8 mouse cellular contexts compared by ENCODE assay signal in the genomic region with DNA sequence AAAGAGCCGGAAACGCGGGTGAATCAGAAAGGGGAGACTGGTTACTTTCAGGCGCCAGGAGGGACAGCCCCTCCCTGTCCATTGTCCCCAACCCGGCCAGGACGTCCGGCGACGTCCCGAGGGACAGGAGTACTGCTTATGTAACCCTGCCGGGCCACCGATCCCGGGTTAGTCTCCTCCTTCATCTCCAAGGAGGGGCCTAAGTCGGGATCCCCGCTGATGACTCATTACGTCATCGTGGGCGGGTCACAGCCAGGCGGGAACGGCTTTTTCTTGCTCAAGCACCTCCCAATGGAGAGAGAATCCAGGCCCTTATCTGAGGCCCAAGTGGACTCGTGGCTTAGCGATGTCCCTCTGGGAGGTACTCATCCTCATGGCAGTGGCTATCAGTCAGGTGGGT. TPM values are rescaled to one million over a fixed set of nuclear protein-coding genes. Genes with fewer than 3 reads are reported as not detected.
DNase-seq lines count a peak whose midpoint lies in the region; ATAC-seq and TF ChIP-seq lines count a peak whose summit lies in the region.

No protein-coding gene starts in this region.

- TF ChIP-seq CTCF in kidney, postnatal 0 days (IDR thresholded peaks at IDR 0.05; ENCODE audit: low read depth), result no peak

- H3K27me3 ChIP-seq in erythroblast, embryonic 14.5 days (ENCODE audit: control insufficient read depth), result peaks cover 61% of the 10 kb centered on the region
- H3K27me3 ChIP-seq in heart, embryonic 12.5 days (replicated peaks), result no peaks in the 10 kb centered on the region
- no peaks in the 10 kb centered on the region for H3K27me3 ChIP-seq in kidney, postnatal 0 days (ENCODE audit: insufficient read depth, low read length)
- H3K27me3 ChIP-seq in liver, embryonic 13.5 days, result peaks cover 38% of the 10 kb centered on the region

- H3K4me1 ChIP-seq in erythroblast, embryonic 14.5 days (ENCODE audit: control insufficient read depth), result peaks cover 31% of the 10 kb centered on the region
- peaks cover 48% of the 10 kb centered on the region for H3K4me1 ChIP-seq in heart, embryonic 12.5 days (replicated peaks)
- peaks cover 5% of the 10 kb centered on the region; the same call in 1 of the 2 replicates for H3K4me1 ChIP-seq in kidney, postnatal 0 days (replicated peaks; ENCODE audit: insufficient read depth, low read length)
- peaks cover 36% of the 10 kb centered on the region for H3K4me1 ChIP-seq in liver, embryonic 13.5 days (replicated peaks)

- peaks cover 6% of the 10 kb centered on the region for H3K9me3 ChIP-seq in erythroblast, embryonic 14.5 days (ENCODE audit: control insufficient read depth, low read length)
- peaks cover 3% of the 10 kb centered on the region; the same call in 1 of the 2 replicates for H3K9me3 ChIP-seq in heart, embryonic 12.5 days (replicated peaks)
- no peaks in the 10 kb centered on the region for H3K9me3 ChIP-seq in kidney, postnatal 0 days (replicated peaks; ENCODE audit: low read length)
- 0 out of 2 replicates have a peak, but pooled peaks cover 3% of the 10 kb centered on the region for H3K9me3 ChIP-seq in liver, embryonic 13.5 days (replicated peaks)

- H3K4me3 ChIP-seq in erythroblast, embryonic 14.5 days (replicated peaks), result peak overlapping the region; percentile 62
- peak overlapping the region; percentile 41 for H3K4me3 ChIP-seq in heart, embryonic 12.5 days
- peak overlapping the region; percentile 27 for H3K4me3 ChIP-seq in kidney, postnatal 0 days (replicated peaks; ENCODE audit: low read depth, low read length)
- peak overlapping the region; percentile 45 for H3K4me3 ChIP-seq in liver, embryonic 13.5 days (replicated peaks)

- ATAC-seq in heart, embryonic 12.5 days (ENCODE audit: insufficient number of reproducible peaks, low FRiP score), result peak; percentile 87
- ATAC-seq in kidney, postnatal 0 days (replicated peaks; ENCODE audit: low FRiP score, low read depth), result peak; percentile 80
- peak; percentile 71 for ATAC-seq in liver, embryonic 13.5 days (ENCODE audit: low read depth)

- peak overlapping the region; percentile 63 for H3K9ac ChIP-seq in heart, embryonic 12.5 days
- H3K9ac ChIP-seq in kidney, postnatal 0 days (ENCODE audit: low read depth, low read length), result 0 out of 2 replicates have a peak overlapping the region, but pooled peaks have one; percentile 43
- H3K9ac ChIP-seq in liver, embryonic 13.5 days, result peak overlapping the region; percentile 38

- H3K27ac ChIP-seq in heart, embryonic 12.5 days (ENCODE audit: poor library complexity, severe bottlenecking), result peak overlapping the region; percentile 93
- peak overlapping the region; percentile 91 for H3K27ac ChIP-seq in kidney, postnatal 0 days
- peak overlapping the region; percentile 50; the same call in 1 of the 2 replicates for H3K27ac ChIP-seq in liver, embryonic 13.5 days

- WGBS in heart, embryonic 12.5 days, result 0% methylated on average over 22 of the region's 22 CpGs
- WGBS in kidney, postnatal 0 days, result under 1% methylated on average over 22 of the region's 22 CpGs
- 1% methylated on average over 22 of the region's 22 CpGs for WGBS in liver, embryonic 13.5 days (ENCODE audit: insufficient replicate concordance)

- peak; percentile 88 for DNase-seq in 416B (ENCODE audit: low read depth)
- peak; percentile 96 for DNase-seq in brain, adult 2 months (ENCODE audit: low read depth, low spot score)
- peak; percentile 93 for DNase-seq in kidney, postnatal 0 days (ENCODE audit: low spot score)
- DNase-seq in liver, embryonic 13.5 days, result peak; percentile 76
- DNase-seq in neural tube, embryonic 10.5 days (ENCODE audit: extremely low spot score, low spot score), result peak; percentile 85
- peak; percentile 74 for DNase-seq in testis, postnatal 14 days (ENCODE audit: low spot score)

- peak overlapping the region; percentile 81 for H3K4me2 ChIP-seq in heart, embryonic 12.5 days
- peak overlapping the region; percentile 50 for H3K4me2 ChIP-seq in kidney, postnatal 0 days (ENCODE audit: low read length)
- H3K4me2 ChIP-seq in liver, embryonic 13.5 days, result peak overlapping the region; percentile 74

- no peaks in the 10 kb centered on the region for H3K36me3 ChIP-seq in erythroblast, embryonic 14.5 days (ENCODE audit: control insufficient read depth)
- no peaks in the 10 kb centered on the region for H3K36me3 ChIP-seq in heart, embryonic 12.5 days
- H3K36me3 ChIP-seq in kidney, postnatal 0 days (ENCODE audit: insufficient read depth, low read length), result no peaks in the 10 kb centered on the region
- no peaks in the 10 kb centered on the region for H3K36me3 ChIP-seq in liver, embryonic 13.5 days

RNA-seq across cellular contexts. Expression of a gene that starts 17.3 kb away (rescaled TPM):
- polyA plus RNA-seq in erythroblast, embryonic 14.5 days (2012), result 7.8 and 8.8 TPM in 2 replicates
- 0.37 and 0.55 TPM in 2 replicates for polyA plus RNA-seq in heart, embryonic 12.5 days (2016; fragmentation: Nextera tagmentation; extraction: Ambion mirVana)
- 0.11 TPM in 2 replicates for polyA plus RNA-seq in kidney, postnatal 0 days (2015; fragmentation: Nextera tagmentation; extraction: Ambion mirVana)
- polyA plus RNA-seq in liver, embryonic 13.5 days (2015; fragmentation: Nextera tagmentation; extraction: Ambion mirVana), result 0.03 TPM in 1 of 2 replicates, not detected in the other

RNA-seq across cellular contexts. Expression of a gene that starts 17.4 kb away (rescaled TPM):
- polyA plus RNA-seq in erythroblast, embryonic 14.5 days (2012), result 3.4 and 3.6 TPM in 2 replicates
- polyA plus RNA-seq in heart, embryonic 12.5 days (2016; fragmentation: Nextera tagmentation; extraction: Ambion mirVana), result 59.2 and 66.0 TPM in 2 replicates
- 68.4 and 68.8 TPM in 2 replicates for polyA plus RNA-seq in kidney, postnatal 0 days (2015; fragmentation: Nextera tagmentation; extraction: Ambion mirVana)
- polyA plus RNA-seq in liver, embryonic 13.5 days (2015; fragmentation: Nextera tagmentation; extraction: Ambion mirVana), result 19.1 and 21.0 TPM in 2 replicates

RNA-seq across cellular contexts. Expression of a gene that starts 32.2 kb away (rescaled TPM):
- 0.70 and 0.83 TPM in 2 replicates for polyA plus RNA-seq in erythroblast, embryonic 14.5 days (2012)
- 17.6 and 18.4 TPM in 2 replicates for polyA plus RNA-seq in heart, embryonic 12.5 days (2016; fragmentation: Nextera tagmentation; extraction: Ambion mirVana)
- 16.7 and 17.7 TPM in 2 replicates for polyA plus RNA-seq in kidney, postnatal 0 days (2015; fragmentation: Nextera tagmentation; extraction: Ambion mirVana)
- 15.0 and 16.3 TPM in 2 replicates for polyA plus RNA-seq in liver, embryonic 13.5 days (2015; fragmentation: Nextera tagmentation; extraction: Ambion mirVana)

RNA-seq across cellular contexts. Expression of a gene that starts 32.4 kb away (rescaled TPM):
- polyA plus RNA-seq in erythroblast, embryonic 14.5 days (2012), result 0.96 and 1.0 TPM in 2 replicates
- polyA plus RNA-seq in heart, embryonic 12.5 days (2016; fragmentation: Nextera tagmentation; extraction: Ambion mirVana), result 17.5 and 19.4 TPM in 2 replicates
- 3.0 and 4.0 TPM in 2 replicates for polyA plus RNA-seq in kidney, postnatal 0 days (2015; fragmentation: Nextera tagmentation; extraction: Ambion mirVana)
- polyA plus RNA-seq in liver, embryonic 13.5 days (2015; fragmentation: Nextera tagmentation; extraction: Ambion mirVana), result 1.1 and 1.2 TPM in 2 replicates

RNA-seq across cellular contexts. Expression of a gene that starts 44.7 kb away (rescaled TPM):
- 0.29 and 0.44 TPM in 2 replicates for polyA plus RNA-seq in erythroblast, embryonic 14.5 days (2012)
- 23.6 and 26.7 TPM in 2 replicates for polyA plus RNA-seq in heart, embryonic 12.5 days (2016; fragmentation: Nextera tagmentation; extraction: Ambion mirVana)
- polyA plus RNA-seq in kidney, postnatal 0 days (2015; fragmentation: Nextera tagmentation; extraction: Ambion mirVana), result 7.3 and 7.4 TPM in 2 replicates
- polyA plus RNA-seq in liver, embryonic 13.5 days (2015; fragmentation: Nextera tagmentation; extraction: Ambion mirVana), result 4.0 and 4.1 TPM in 2 replicates

Comparison
In these comparisons a context has a peak if more than half of its experiments do, and no peak if none do; other contexts are left out.
1. Peak in every context shown above with its lines: DNase-seq, ATAC-seq, H3K4me3 ChIP-seq and H3K27ac ChIP-seq.